Mouse (Mus musculus): ENCODE data around the gene Sh3pxd2a.

Sh3pxd2a gene

GRCm38 (mm10) chr19:47233087-47233486, 231.1 kb downstream of the Sh3pxd2a start:
- no peak for DNase-seq (ENCODE audit: low spot score in 2 of 2)

- DNase-seq (ENCODE audit: low spot score in 2 of 2): no peak
Observed at GRCm38 (mm10) chr19:47232077-47232865, 231.9 kb downstream of the Sh3pxd2a start.

- DNase-seq (ENCODE audit: low spot score in 2 of 2): no peak
Observed at GRCm38 (mm10) chr19:47231389-47231788, 232.8 kb downstream of the Sh3pxd2a start.

GRCm38 (mm10) chr19:47230682-47231081, 233.5 kb downstream of the Sh3pxd2a start:
- DNase-seq (ENCODE audit: low spot score in 2 of 2): no peak

- no peak for DNase-seq (ENCODE audit: low spot score in 2 of 2)
Observed at GRCm38 (mm10) chr19:47230082-47230481, 234.1 kb downstream of the Sh3pxd2a start.

GRCm38 (mm10) chr19:47229461-47229860, 234.7 kb downstream of the Sh3pxd2a start:
- no peak for DNase-seq (ENCODE audit: low spot score in 2 of 2)

GRCm38 (mm10) chr19:47228725-47229252, 235.4 kb downstream of the Sh3pxd2a start:
- peak; percentile 73 to 76 for DNase-seq (ENCODE audit: low spot score in 2 of 2)

- DNase-seq (ENCODE audit: low spot score in 2 of 2): no peak
Observed at GRCm38 (mm10) chr19:47225791-47226190, 238.4 kb downstream of the Sh3pxd2a start.

GRCm38 (mm10) chr19:47224743-47225142, 239.5 kb downstream of the Sh3pxd2a start:
- DNase-seq (ENCODE audit: low spot score in 2 of 2): peak; percentile 46 to 59

GRCm38 (mm10) chr19:47222841-47223557, 241.2 kb downstream of the Sh3pxd2a start:
- no peak for DNase-seq (ENCODE audit: low spot score in 2 of 2)

- peak; percentile 46 to 55 for DNase-seq (ENCODE audit: low spot score in 2 of 2)
Observed at GRCm38 (mm10) chr19:47222154-47222840, 241.9 kb downstream of the Sh3pxd2a start.

GRCm38 (mm10) chr19:47221500-47222153, 242.6 kb downstream of the Sh3pxd2a start:
- no peak for DNase-seq (ENCODE audit: low spot score in 2 of 2)

- no peak for DNase-seq (ENCODE audit: low spot score in 2 of 2)
Observed at GRCm38 (mm10) chr19:47221006-47221405, 243.2 kb downstream of the Sh3pxd2a start.

GRCm38 (mm10) chr19:47220232-47220631, 244.0 kb downstream of the Sh3pxd2a start:
- DNase-seq (ENCODE audit: low spot score in 2 of 2): no peak

- no peak for DNase-seq (ENCODE audit: low spot score in 2 of 2)
Observed at GRCm38 (mm10) chr19:47219622-47220021, 244.6 kb downstream of the Sh3pxd2a start.

GRCm38 (mm10) chr19:47216766-47217165, 247.4 kb downstream of the Sh3pxd2a start:
- no peak for DNase-seq (ENCODE audit: low spot score in 2 of 2)

GRCm38 (mm10) chr19:47213470-47213869, 250.7 kb downstream of the Sh3pxd2a start:
- DNase-seq (ENCODE audit: low spot score in 2 of 2): no peak

- DNase-seq (ENCODE audit: low spot score in 2 of 2): no peak
Observed at GRCm38 (mm10) chr19:47212401-47212800, 251.8 kb downstream of the Sh3pxd2a start.

GRCm38 (mm10) chr19:47211609-47212312, 252.4 kb downstream of the Sh3pxd2a start:
- DNase-seq (ENCODE audit: low spot score in 2 of 2): peak; percentile 58 to 59

- no peak for DNase-seq (ENCODE audit: low spot score in 2 of 2)
Observed at GRCm38 (mm10) chr19:47210432-47210831, 253.8 kb downstream of the Sh3pxd2a start.

Data from right cerebral cortex, postnatal 10 days (tissue).